Mouse (Mus musculus) midbrain, postnatal 0 days (tissue): ENCODE results near the gene Gsg1. TPM values are rescaled to one million over a fixed set of nuclear protein-coding genes. Genes with fewer than 3 reads are reported as not detected.
A peak's percentile ranks its signal among the peaks of the same experiment; 100 is the strongest.

Experiments used
- ATAC-seq: fragments of 200-750 bp; cut with Nextera tagmentation; 2 replicates; pipeline ENCODE4 v1.8.0; 2017; ENCODE audit warnings: moderate number of reproducible peaks, mild to moderate bottlenecking, moderate TSS enrichment, moderate library complexity; ENCODE audit not compliant: low FRiP score
- DNase-seq: peaks from one replicate; pipeline ENCODE4 v3.0.0-alpha.2; 2015; ENCODE audit warnings: low spot score
- H3K27ac ChIP-seq: fragments of 300-500 bp; sonication (generic); 2 replicates; pipeline ENCODE4 v1.5.1; 2014; ENCODE audit warnings: low read depth, mild to moderate bottlenecking, low read length, mixed read lengths
- H3K27me3 ChIP-seq: fragments of 300-500 bp; sonication (generic); 2 replicates; pipeline ENCODE4 v1.6.1; 2014; ENCODE audit warnings: low read length, control low read depth, mixed read lengths; ENCODE audit not compliant: insufficient read depth
- H3K36me3 ChIP-seq: fragments of 300-500 bp; sonication (generic); 2 replicates; pipeline ENCODE4 v1.6.1; 2014; ENCODE audit warnings: low read length, control low read depth, mixed read lengths; ENCODE audit not compliant: insufficient read depth
- H3K4me1 ChIP-seq: fragments of 300-500 bp; sonication (generic); 2 replicates; pipeline ENCODE4 v1.6.1; 2014; ENCODE audit warnings: mild to moderate bottlenecking, control low read depth, antibody characterized with exemption, low read length, mixed read lengths; ENCODE audit not compliant: insufficient read depth
- H3K4me2 ChIP-seq: fragments of 300-500 bp; sonication (generic); 2 replicates; pipeline ENCODE4 v1.6.1; 2014; ENCODE audit warnings: low read depth, mild to moderate bottlenecking, low read length, mixed read lengths; ENCODE audit not compliant: poor library complexity, severe bottlenecking
- H3K4me3 ChIP-seq: fragments of 300-500 bp; sonication (generic); 2 replicates; pipeline ENCODE4 v1.5.1; 2014; ENCODE audit warnings: low read depth, mild to moderate bottlenecking, low read length, moderate library complexity
- H3K9ac ChIP-seq: fragments of 300-500 bp; sonication (generic); replicated peaks from 2 replicates; pipeline ENCODE4 v1.6.1; 2014; ENCODE audit warnings: mild to moderate bottlenecking, low read length, moderate library complexity, mixed read lengths; ENCODE audit not compliant: poor library complexity, severe bottlenecking
- H3K9me3 ChIP-seq: fragments of 300-500 bp; sonication (generic); 2 replicates; pipeline ENCODE4 v1.6.1; 2016; ENCODE audit warnings: low read length, control low read depth
- CTCF ChIP-seq: IDR thresholded peaks from 2 replicates; pipeline ENCODE4 v1.5.1; 2016; ENCODE audit warnings: antibody characterized with exemption, mild to moderate bottlenecking
- WGBS: fragments of 180-500 bp; shearing (Covaris S2); extraction: QIAGEN DNeasy Blood & Tissue Kit; methylation state at CpG from one replicate; pipeline ENCODE4 v1.1.7; 2014; 5-methylcytosine and 5-hydroxymethylcytosine counted together
- polyA plus RNA-seq: library from polyadenylated mRNA; unstranded; fragments of >200 nt; fragmentation: Nextera tagmentation; extraction: Ambion mirVana; gene quantifications from 2 replicates; pipeline ENCODE4 v1.2.1, GENCODE M21; 2015
- total RNA-seq: library from RNA; depleted of rRNA; stranded (reverse); fragments of >200 nt; gene quantifications from 2 replicates; pipeline ENCODE4 v1.2.3, GENCODE M21; 2014

Gene Gsg1
- total and polyA plus RNA-seq, 2 experiments from 2014 or later, result 0.17 to 2.6 TPM

DNA sequence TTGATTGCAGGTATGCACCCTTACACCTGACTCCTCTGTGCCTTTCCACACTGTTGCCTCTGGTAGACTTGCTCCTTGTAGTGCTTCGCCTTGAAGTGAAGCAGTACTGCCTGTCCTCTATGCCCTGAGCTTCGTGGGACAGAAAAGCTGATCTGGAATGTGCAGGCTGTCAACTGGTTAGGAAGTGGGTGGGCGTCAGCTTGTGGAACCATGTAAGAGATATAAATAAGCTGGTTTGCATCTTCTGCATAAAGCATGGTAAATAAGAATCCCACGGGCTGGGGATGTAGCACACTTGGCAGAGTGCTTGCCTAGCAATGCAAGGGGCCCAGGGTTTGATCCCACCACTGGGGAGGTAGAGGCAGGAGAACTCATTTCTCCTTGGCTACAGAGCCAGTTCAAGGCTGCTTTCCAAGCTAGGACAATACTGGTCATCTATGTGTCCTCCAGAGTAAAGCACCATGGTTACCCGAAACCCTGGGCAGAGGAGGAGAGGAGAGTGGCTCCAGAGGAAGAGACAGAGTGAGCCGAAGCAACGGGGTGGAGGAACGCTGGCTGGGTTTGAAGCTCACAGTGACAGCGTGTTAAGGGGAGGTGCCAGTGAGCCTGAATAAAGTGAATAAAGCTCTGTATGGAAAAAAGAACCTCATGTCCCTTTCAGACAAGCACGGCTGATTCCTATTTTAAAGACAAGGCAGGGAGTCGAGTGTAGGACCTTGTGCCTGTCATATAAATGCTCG is 21.5 kb downstream of the Gsg1 start:
- Histone ChIP-seq H3K9ac (no peak overlapping the region), H3K9me3 (no peaks in the 10 kb centered on the region), H3K4me1 (no peaks in the 10 kb centered on the region), H3K36me3 (peaks cover 52% of the 10 kb centered on the region), H3K27me3 (no peaks in the 10 kb centered on the region), H3K4me3 (no peak overlapping the region), H3K27ac (no peak overlapping the region), H3K4me2 (no peak overlapping the region)
- no peak for ATAC-seq
- WGBS, result 50% methylated on average over 12 of the region's 12 CpGs
- no peak for DNase-seq
- TF ChIP-seq CTCF, result no peak

DNA sequence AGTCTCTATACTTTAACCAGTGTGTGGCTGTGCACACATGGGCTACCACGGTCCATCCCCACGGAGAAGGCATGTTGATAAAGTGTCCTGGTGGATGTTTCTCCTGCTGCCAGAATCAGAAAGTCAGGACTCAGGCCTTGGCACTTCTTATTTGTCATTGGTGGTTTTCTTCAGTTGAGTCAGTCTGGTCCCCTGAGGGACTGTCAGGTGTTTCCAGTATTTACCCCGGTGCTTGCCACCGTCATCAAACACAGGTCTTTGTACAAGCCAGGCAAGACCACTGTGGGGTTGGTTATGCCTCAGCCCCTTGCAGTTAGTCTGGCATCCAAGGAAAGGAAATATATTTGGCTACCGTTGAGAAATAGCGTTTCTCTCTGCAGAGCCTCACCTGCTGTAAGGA is 23.6 kb downstream of the Gsg1 start:
- DNase-seq (no peak), ATAC-seq (no peak)
- H3K4me3 ChIP-seq, result no peak overlapping the region
- H3K4me2 ChIP-seq, result no peak overlapping the region
- H3K4me1 ChIP-seq, result no peaks in the 10 kb centered on the region
- no peak overlapping the region for H3K9ac ChIP-seq
- no peaks in the 10 kb centered on the region for H3K27me3 ChIP-seq
- no peak for TF ChIP-seq CTCF
- H3K9me3 ChIP-seq, result no peaks in the 10 kb centered on the region
- 86% methylated on average over 6 of the region's 6 CpGs for WGBS
- peaks cover 50% of the 10 kb centered on the region for H3K36me3 ChIP-seq
- no peak overlapping the region for H3K27ac ChIP-seq

DNA sequence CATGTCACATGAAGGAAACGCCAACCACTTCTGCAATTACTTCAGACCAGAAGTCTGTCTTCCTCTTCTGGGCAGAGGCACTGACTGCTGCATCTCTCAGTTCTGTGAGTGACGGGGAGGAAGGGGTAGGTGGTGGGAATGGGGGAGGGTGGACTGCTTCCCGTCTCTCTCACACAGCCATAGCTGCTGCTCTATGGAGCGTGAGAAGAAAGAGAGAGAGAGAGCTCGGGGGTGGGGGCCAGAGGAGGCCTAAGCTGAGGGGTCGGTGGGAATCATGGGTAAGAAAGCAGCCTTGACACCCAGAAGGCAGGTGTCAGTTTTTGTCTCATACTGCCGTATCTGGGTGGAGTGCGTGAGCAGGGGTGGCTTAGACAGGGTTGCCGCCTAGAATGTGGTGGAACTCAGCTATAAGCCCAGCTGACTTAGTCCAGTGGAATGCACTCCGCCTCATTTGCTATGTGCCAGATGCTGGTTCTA is 25.6 kb downstream of the Gsg1 start:
- no peak for DNase-seq
- ATAC-seq, result no peak
- WGBS, result 45% methylated on average over 10 of the region's 10 CpGs
- no peak overlapping the region for H3K9ac ChIP-seq
- no peak overlapping the region for H3K4me3 ChIP-seq
- H3K4me2 ChIP-seq, result no peak overlapping the region
- H3K27ac ChIP-seq, result no peak overlapping the region
- H3K4me1 ChIP-seq, result peaks cover 5% of the 10 kb centered on the region; the same call in 1 of the 2 replicates
- no peaks in the 10 kb centered on the region for H3K27me3 ChIP-seq
- no peak for TF ChIP-seq CTCF
- no peaks in the 10 kb centered on the region for H3K9me3 ChIP-seq
- peaks cover 38% of the 10 kb centered on the region for H3K36me3 ChIP-seq

DNA sequence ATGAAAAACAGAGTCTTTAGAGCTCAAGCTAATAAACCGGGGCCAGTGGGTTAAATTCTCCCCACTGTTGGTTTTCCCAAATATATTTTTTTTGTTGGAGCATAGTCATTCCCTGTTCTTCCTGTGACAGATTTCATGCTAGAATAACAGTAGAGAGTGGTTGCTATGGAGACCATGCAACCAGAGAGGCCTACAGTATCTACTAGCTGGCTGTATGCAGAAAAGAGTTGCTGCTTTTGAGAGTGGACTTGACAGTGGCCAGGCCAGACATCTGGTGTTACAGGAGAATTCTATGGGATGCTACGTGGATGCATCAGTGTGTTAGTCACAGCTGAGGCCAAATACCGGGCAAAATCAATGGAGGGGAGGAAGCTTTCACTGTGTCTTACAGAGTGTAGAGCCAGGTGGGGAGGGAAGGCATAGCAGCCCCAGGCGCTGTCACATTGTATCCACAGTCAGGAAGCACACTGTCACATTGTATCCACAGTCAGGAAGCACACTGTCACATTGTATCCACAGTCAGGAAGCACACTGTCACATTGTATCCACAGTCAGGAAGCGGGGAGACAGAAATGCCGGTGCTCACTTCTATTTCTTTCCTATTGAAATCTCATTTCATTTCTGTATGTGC is 30.2 kb downstream of the Gsg1 start:
- TF ChIP-seq CTCF, result no peak
- H3K4me2 ChIP-seq, result no peak overlapping the region
- WGBS, result 43% methylated on average over 6 of the region's 6 CpGs
- peak overlapping the region; percentile 67 for H3K27ac ChIP-seq
- H3K9ac ChIP-seq, result no peak overlapping the region
- peaks cover 29% of the 10 kb centered on the region for H3K36me3 ChIP-seq
- DNase-seq (peak; percentile 80), ATAC-seq (peak; percentile 81)
- no peaks in the 10 kb centered on the region for H3K9me3 ChIP-seq
- no peak overlapping the region for H3K4me3 ChIP-seq
- H3K27me3 ChIP-seq, result no peaks in the 10 kb centered on the region
- peaks cover 5% of the 10 kb centered on the region; the same call in 1 of the 2 replicates for H3K4me1 ChIP-seq

DNA sequence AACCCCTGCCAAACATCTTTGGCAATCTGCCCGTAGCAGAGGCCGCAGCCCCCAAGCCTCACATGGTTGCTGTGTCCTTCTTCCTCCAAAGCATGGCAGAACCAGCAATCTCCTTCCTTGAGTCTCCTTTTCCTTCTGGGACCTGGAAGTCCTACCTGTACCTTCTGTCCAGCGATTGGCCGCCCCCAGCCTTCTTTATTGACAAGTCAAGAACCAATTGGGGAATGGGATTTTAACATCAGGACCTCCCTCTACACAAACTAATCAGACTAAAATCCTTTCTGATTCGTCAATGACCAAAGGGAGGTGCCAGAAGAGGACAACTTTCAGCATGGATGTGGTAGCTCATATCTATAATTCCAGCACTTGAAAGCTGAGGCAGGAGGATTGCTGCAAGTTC is 34.2 kb downstream of the Gsg1 start:
- H3K4me3 ChIP-seq, result no peak overlapping the region
- no peaks in the 10 kb centered on the region for H3K9me3 ChIP-seq
- peaks cover 29% of the 10 kb centered on the region for H3K36me3 ChIP-seq
- no peak for ATAC-seq
- 79% methylated on average over 5 of the region's 5 CpGs for WGBS
- H3K4me2 ChIP-seq, result no peak overlapping the region
- TF ChIP-seq CTCF, result no peak
- no peak overlapping the region for H3K27ac ChIP-seq
- no peak overlapping the region for H3K9ac ChIP-seq
- peaks cover 5% of the 10 kb centered on the region; the same call in 1 of the 2 replicates for H3K4me1 ChIP-seq
- no peaks in the 10 kb centered on the region for H3K27me3 ChIP-seq
- no peak for DNase-seq

DNA sequence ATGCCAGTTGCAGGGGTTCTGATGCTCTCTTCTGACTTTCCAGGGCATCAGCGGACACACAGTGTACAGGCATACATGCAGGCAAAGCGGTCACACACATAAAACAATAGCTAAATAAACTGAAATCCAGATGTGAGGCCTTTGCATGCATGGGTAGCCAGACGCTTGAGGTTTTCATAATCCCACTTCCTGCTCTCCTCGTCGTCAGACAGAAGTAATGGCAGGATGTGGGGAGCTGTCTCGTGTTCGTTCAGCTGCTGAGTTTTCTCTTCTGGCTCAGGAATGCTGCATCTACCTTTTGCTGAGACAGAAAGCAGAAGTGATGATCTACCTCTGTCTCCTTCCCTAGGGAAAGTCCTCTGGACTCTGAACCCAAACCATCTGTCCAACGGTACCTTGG is 35.8 kb downstream of the Gsg1 start:
- no peak overlapping the region for H3K9ac ChIP-seq
- TF ChIP-seq CTCF, result no peak
- H3K9me3 ChIP-seq, result no peaks in the 10 kb centered on the region
- WGBS, result 83% methylated on average over 8 of the region's 8 CpGs
- H3K27me3 ChIP-seq, result no peaks in the 10 kb centered on the region
- no peak overlapping the region for H3K4me2 ChIP-seq
- no peak overlapping the region for H3K4me3 ChIP-seq
- no peaks in the 10 kb centered on the region for H3K4me1 ChIP-seq
- H3K36me3 ChIP-seq, result peaks cover 35% of the 10 kb centered on the region
- ATAC-seq (no peak), DNase-seq (no peak)
- no peak overlapping the region for H3K27ac ChIP-seq
